Mouse (Mus musculus) thymus, adult 2 months (tissue): Measurements from ENCODE around the gene Hdac8.

Source experiments
- CTCF ChIP-seq: fragments of 200-500 bp; IDR thresholded peaks from 2 replicates; pipeline ENCODE4 v1.5.1; 2012; ENCODE audit warnings: mild to moderate bottlenecking, control low read depth, low read length, moderate library complexity, borderline replicate concordance; ENCODE audit not compliant: control insufficient read depth, poor library complexity, insufficient read depth; ENCODE audit errors: extremely low read depth
- POLR2A ChIP-seq: fragments of 200-500 bp; IDR thresholded peaks from 2 replicates; pipeline ENCODE4 v1.6.1; 2012; ENCODE audit warnings: mild to moderate bottlenecking, low read length, control low read depth, moderate library complexity; ENCODE audit not compliant: control insufficient read depth, poor library complexity, insufficient read depth; ENCODE audit errors: extremely low read depth

DNA sequence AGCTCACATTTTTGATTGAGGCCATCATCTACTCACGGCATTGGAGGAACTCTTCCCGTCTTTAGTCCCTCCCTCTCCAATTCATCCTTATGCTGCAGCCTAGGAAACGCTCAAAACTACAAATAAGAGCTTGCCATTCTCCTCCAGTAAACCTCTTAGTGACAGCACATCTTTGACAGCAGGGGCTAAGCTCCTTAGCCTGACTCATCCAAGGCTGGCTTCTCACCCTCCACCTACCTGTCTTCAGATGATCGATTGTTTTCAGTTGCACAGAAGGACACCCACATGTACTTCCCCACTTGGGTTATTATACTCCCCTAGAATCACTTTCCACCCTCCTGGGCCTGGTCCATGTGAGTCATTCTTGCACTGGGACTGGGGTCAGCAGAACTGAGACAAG lies 163.5 kb downstream of the Hdac8 start:
- TF ChIP-seq POLR2A (no peak), CTCF (no peak)
